Mouse (Mus musculus): ENCODE measurements around the gene Gm9513. TPM values are rescaled to one million over a fixed set of nuclear protein-coding genes. Genes with fewer than 3 reads are reported as not detected.

Gm9513 gene
- not detected for total RNA-seq (2021)

- intact Hi-C loops (cut with DNase I), result no loop called here
- DNase-seq, result no peak
Measured at GRCm38 (mm10) chr9:36475338-36475737, at the start of gene Gm9513. Gene Gm9513, plus strand, starts transcription at chr9:36475638.

GRCm38 (mm10) chr9:36431584-36431983, 43.9 kb upstream of the Gm9513 start, which contains the start of gene Gm7257:
Gene Gm7257, plus strand, starts transcription at chr9:36431884.
- no peak for DNase-seq
- intact Hi-C loops (cut with DNase I), result no loop called here

- intact Hi-C loops (cut with DNase I), result no loop called here
- peak; percentile 2 for DNase-seq
Measured at GRCm38 (mm10) chr9:36435051-36435764, 40.2 kb upstream of the Gm9513 start.

GRCm38 (mm10) chr9:36494501-36495220, 19.2 kb downstream of the Gm9513 start:
- intact Hi-C loops (cut with DNase I), result no loop called here
- DNase-seq, result no peak

GRCm38 (mm10) chr9:36495824-36496223, 20.4 kb downstream of the Gm9513 start:
- DNase-seq, result no peak
- intact Hi-C loops (cut with DNase I), result no loop called here

- intact Hi-C loops (cut with DNase I), result no loop called here
- DNase-seq, result no peak
Measured at GRCm38 (mm10) chr9:36504211-36504610, 28.8 kb downstream of the Gm9513 start.

Other genes with a start within 250 kb of the Gm9513 start
- gene Gm7257, start 43.8 kb upstream of the Gm9513 start, total RNA-seq (2021), result not detected
- gene Gm5615, start 66.3 kb downstream of the Gm9513 start, total RNA-seq (2021), result not detected
- not detected for gene Gm17689, start 107.0 kb downstream of the Gm9513 start, total RNA-seq (2021)
- gene A630095E13Rik, start 167.7 kb downstream of the Gm9513 start, total RNA-seq (2021), result not detected
- not detected for gene Acrv1, start 217.6 kb downstream of the Gm9513 start, total RNA-seq (2021)